Mouse (Mus musculus) limb, embryonic 14.5 days (tissue): ENCODE measurements around the gene Acvr1b. TPM values are rescaled to one million over a fixed set of nuclear protein-coding genes. Genes with fewer than 3 reads are reported as not detected.

ENCODE experiments used
- ATAC-seq: fragments of 200-750 bp; cut with Nextera tagmentation; 2 replicates; pipeline ENCODE4 v1.8.0; 2017; ENCODE audit warnings: low read depth, moderate number of reproducible peaks, moderate TSS enrichment; ENCODE audit not compliant: low FRiP score
- DNase-seq: peaks from one replicate; pipeline ENCODE4 v3.0.0-alpha.2; 2015; ENCODE audit warnings: low spot score
- H3K27ac ChIP-seq: fragments of 300-500 bp; sonication (generic); replicated peaks from 2 replicates; pipeline ENCODE4 v1.5.1; 2014; ENCODE audit warnings: low read depth, mild to moderate bottlenecking, low read length, moderate library complexity, mixed read lengths
- H3K27me3 ChIP-seq: fragments of 300-500 bp; sonication (generic); 2 replicates; pipeline ENCODE4 v1.6.1; 2014; ENCODE audit warnings: low read length, mixed read lengths; ENCODE audit not compliant: control insufficient read depth, insufficient read depth
- H3K36me3 ChIP-seq: fragments of 300-500 bp; sonication (generic); 2 replicates; pipeline ENCODE4 v1.6.1; 2014; ENCODE audit warnings: mild to moderate bottlenecking, low read length, moderate library complexity, mixed read lengths; ENCODE audit not compliant: control insufficient read depth, insufficient read depth
- H3K4me1 ChIP-seq: fragments of 300-500 bp; sonication (generic); 2 replicates; pipeline ENCODE4 v1.6.1; 2014; ENCODE audit warnings: antibody characterized with exemption, low read length, mixed read lengths; ENCODE audit not compliant: control insufficient read depth, insufficient read depth
- H3K4me2 ChIP-seq: fragments of 300-500 bp; sonication (generic); replicated peaks from 2 replicates; pipeline ENCODE4 v1.6.1; 2014; ENCODE audit warnings: low read depth, mild to moderate bottlenecking, low read length, moderate library complexity; ENCODE audit not compliant: severe bottlenecking
- H3K4me3 ChIP-seq: fragments of 300-500 bp; sonication (generic); replicated peaks from 2 replicates; pipeline ENCODE4 v1.5.1; 2014; ENCODE audit warnings: low read length
- H3K9ac ChIP-seq: fragments of 300-500 bp; sonication (generic); 2 replicates; pipeline ENCODE4 v1.6.1; 2014; ENCODE audit warnings: mild to moderate bottlenecking, low read depth, low read length, moderate library complexity; ENCODE audit not compliant: severe bottlenecking
- H3K9me3 ChIP-seq: fragments of 300-500 bp; sonication (generic); 2 replicates; pipeline ENCODE4 v1.6.1; 2016; ENCODE audit warnings: low read length; ENCODE audit not compliant: control insufficient read depth
- POLR2A ChIP-seq: fragments of 200-500 bp; IDR thresholded peaks from 2 replicates; pipeline ENCODE4 v1.8.0; 2012; ENCODE audit warnings: inconsistent platforms, mild to moderate bottlenecking, moderate library complexity, borderline replicate concordance; ENCODE audit not compliant: insufficient read depth, insufficient read length; ENCODE audit errors: extremely low read depth
- WGBS: fragments of 180-500 bp; shearing (Covaris S2); extraction: QIAGEN DNeasy Blood & Tissue Kit; methylation state at CpG from one replicate; pipeline ENCODE4 v1.1.7; 2014; 5-methylcytosine and 5-hydroxymethylcytosine counted together
- polyA plus RNA-seq, 2 experiments: library from polyadenylated mRNA; depleted of rRNA in 1 of 2; stranded (reverse) in 1 of 2; unstranded in 1 of 2; fragments of >200 nt; fragmentation: Nextera tagmentation in 1 of 2; extraction: Ambion mirVana in 1 of 2; gene quantifications; 2 replicates each; pipeline versions ENCODE4 v1.2.1 to v1.2.3; 2012 to 2014

Gene Acvr1b
- polyA plus RNA-seq, 2 experiments = 12.3 to 27.2 TPM

DNA sequence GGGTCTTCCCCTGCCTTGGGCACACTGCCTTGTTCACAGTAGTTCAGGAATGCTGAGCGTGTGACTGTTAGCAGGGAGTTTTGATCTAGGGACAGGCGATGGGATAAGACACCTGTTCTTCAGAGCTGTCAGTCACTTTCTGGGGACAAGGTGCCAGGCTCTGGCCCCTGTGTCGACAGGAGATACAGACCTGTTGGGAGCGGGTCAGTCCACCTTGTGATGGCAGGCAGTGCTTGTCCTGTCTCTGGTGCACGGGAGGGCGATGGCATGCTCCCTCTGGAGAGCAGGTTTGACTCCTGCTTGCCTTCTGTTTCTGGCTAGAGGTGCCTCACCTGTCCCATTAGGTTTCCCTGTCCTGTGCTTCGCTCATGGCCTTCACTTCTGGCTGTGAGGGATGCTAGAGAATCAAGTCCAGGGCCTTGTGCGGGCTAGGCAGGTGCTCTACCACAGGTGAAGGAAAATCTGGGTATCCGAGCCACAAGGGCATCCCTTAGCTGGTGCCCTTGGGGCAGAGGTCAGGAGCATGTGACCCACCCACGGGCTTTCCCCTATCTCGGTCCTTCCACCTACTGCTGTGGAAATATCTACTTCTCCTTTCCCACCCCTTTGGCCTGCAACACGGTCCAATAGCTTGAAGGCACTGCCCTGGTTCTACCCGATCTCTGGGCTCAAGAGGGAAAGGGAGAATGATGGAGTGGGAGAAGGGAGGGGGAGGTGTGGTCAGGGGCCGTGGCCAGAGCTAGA, 82.8 kb downstream of the Acvr1b start:
- TF ChIP-seq POLR2A = no peak
- WGBS = 72% methylated on average over 14 of the region's 14 CpGs

DNA sequence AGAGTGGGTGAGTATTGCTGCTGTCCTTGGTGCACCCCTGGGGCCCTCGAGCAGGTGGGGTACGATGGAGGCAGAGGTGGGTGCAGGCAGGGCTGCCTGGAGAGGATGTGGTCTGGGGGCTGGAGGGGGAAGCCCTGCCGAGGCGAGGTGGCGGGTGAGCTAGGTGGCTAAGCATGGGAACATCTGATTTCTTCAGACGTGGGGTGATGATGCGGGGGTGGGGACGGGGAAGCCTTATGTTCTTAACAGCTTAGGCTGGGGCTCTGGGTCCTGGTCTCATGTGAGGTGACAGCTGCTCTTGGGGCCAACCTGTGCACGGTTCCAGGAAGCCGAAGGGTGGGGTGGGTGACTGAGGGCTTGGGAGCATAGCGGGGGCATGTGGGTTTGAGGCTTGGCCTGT, 84.6 kb downstream of the Acvr1b start:
- ATAC-seq = no peak
- no peak for DNase-seq
- Histone ChIP-seq H3K27ac (no peak overlapping the region), H3K4me3 (no peak overlapping the region), H3K4me1 (peaks cover 35% of the 10 kb centered on the region), H3K27me3 (no peaks in the 10 kb centered on the region), H3K9ac (no peak overlapping the region), H3K36me3 (no peaks in the 10 kb centered on the region), H3K4me2 (no peak overlapping the region), H3K9me3 (no peaks in the 10 kb centered on the region)
- no peak for TF ChIP-seq POLR2A
- WGBS = 76% methylated on average over 11 of the region's 11 CpGs

More for the DNA sequence above, 82.8 kb downstream of the Acvr1b start:
- peaks cover 29% of the 10 kb centered on the region for H3K4me1 ChIP-seq
- H3K27me3 ChIP-seq = no peaks in the 10 kb centered on the region
- H3K4me2 ChIP-seq = no peak overlapping the region
- no peak for ATAC-seq
- no peaks in the 10 kb centered on the region for H3K36me3 ChIP-seq
- no peak overlapping the region for H3K27ac ChIP-seq
- 0 out of 2 replicates have a peak overlapping the region, but pooled peaks have one; percentile 3 for H3K9ac ChIP-seq
- DNase-seq = no peak
- no peaks in the 10 kb centered on the region for H3K9me3 ChIP-seq
- H3K4me3 ChIP-seq = no peak overlapping the region

DNA sequence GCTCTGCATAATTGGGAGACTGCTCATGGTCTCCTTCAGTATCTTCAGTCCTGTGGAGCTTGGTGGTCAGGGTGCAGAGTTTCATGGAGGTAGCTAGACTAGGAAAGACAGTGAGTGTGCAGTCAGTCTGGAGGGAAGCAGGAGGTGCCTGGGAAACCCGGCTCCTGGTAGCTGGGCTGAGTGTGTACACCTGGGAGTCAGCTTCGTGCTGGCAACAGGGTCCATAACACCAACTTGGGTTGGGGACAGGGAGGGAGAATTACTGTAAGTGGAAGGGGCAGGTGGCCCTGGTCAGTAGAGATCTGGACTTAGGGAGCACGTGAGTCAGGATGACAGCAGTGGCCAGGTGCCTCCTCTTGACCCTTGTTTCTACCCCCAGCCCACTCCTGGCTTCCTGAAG, 86.1 kb downstream of the Acvr1b start:
- no peak overlapping the region for H3K4me2 ChIP-seq
- H3K27ac ChIP-seq = no peak overlapping the region; the same call in 1 of the 2 replicates
- H3K9me3 ChIP-seq = no peaks in the 10 kb centered on the region
- H3K9ac ChIP-seq = no peak overlapping the region
- ATAC-seq = no peak
- no peaks in the 10 kb centered on the region for H3K36me3 ChIP-seq
- no peak for DNase-seq
- peaks cover 26% of the 10 kb centered on the region for H3K4me1 ChIP-seq
- H3K27me3 ChIP-seq = no peaks in the 10 kb centered on the region
- TF ChIP-seq POLR2A = no peak
- 66% methylated on average over 3 of the region's 3 CpGs for WGBS
- H3K4me3 ChIP-seq = no peak overlapping the region

DNA sequence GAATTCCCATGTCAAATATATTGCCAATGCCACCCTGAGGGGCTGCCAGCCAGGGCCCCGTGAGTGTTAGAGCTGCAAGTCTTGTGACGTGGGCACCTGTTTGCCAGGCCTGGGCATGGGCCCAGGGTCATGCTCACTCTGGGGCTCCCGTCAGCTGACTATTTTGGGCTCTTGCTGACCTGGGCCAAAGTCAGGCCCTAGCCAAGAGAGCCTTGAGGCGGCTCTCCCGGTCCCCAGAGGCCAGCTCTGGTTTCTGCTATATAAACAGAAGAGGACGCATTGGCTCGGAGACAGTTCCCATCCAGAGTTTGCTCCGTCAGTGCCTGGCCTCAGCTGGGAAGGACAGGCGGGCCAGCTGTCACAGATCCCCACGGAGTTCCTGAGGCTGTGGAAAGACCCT, 86.5 kb downstream of the Acvr1b start:
- H3K9ac ChIP-seq = no peak overlapping the region
- TF ChIP-seq POLR2A = no peak
- H3K27ac ChIP-seq = peak overlapping the region; percentile 88
- H3K4me2 ChIP-seq = no peak overlapping the region
- H3K4me3 ChIP-seq = no peak overlapping the region
- no peaks in the 10 kb centered on the region for H3K36me3 ChIP-seq
- H3K9me3 ChIP-seq = no peaks in the 10 kb centered on the region
- no peaks in the 10 kb centered on the region for H3K27me3 ChIP-seq
- peaks cover 27% of the 10 kb centered on the region for H3K4me1 ChIP-seq
- ATAC-seq (no peak), DNase-seq (no peak)
- 48% methylated on average over 10 of the region's 10 CpGs for WGBS

DNA sequence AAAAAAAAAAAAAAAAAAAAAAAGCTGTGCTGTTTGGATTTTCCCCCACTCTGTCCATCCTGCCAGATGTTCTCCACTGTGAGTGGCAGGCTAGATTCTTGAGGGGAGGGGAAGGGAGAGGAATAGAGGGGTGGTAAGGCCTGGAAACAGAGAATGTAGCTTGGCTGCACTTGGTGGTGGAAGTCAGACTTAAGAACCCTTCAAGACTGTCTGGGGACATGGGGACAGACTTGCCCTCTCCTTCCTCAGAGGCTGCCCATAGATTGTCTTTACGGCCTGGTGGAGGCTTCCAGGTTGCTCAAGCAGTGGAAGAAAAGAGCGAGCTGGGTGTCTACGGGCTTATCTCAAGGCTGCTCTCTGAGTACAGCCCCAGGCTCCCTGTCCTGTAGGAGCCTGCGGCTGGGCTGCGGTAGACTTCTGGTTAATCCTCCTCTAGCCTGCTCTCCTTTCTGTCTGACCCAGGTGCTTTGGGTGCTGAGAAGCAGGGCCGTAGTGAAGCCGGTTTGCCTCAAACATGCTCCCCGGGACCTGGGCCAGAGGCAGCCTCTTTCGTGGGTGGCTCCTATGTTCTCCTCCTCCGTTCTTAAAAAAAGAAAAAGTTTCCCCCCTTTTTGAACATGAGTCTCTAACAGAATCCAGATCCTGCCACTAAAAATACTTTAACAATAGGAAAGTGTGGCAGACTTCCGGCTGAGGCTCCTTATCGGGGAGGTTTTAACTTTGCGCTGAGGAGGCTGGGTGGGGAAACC, 87.2 kb downstream of the Acvr1b start:
- Histone ChIP-seq H3K36me3 (no peaks in the 10 kb centered on the region), H3K27me3 (no peaks in the 10 kb centered on the region), H3K9me3 (no peaks in the 10 kb centered on the region), H3K4me2 (peak overlapping the region; percentile 25), H3K4me3 (no peak overlapping the region), H3K27ac (peak overlapping the region; percentile 88), H3K9ac (no peak overlapping the region), H3K4me1 (peaks cover 34% of the 10 kb centered on the region)
- WGBS = 36% methylated on average over 13 of the region's 13 CpGs
- TF ChIP-seq POLR2A = no peak
- DNase-seq (peak; percentile 81), ATAC-seq (peak; percentile 43)
